In the genomic region with DNA sequence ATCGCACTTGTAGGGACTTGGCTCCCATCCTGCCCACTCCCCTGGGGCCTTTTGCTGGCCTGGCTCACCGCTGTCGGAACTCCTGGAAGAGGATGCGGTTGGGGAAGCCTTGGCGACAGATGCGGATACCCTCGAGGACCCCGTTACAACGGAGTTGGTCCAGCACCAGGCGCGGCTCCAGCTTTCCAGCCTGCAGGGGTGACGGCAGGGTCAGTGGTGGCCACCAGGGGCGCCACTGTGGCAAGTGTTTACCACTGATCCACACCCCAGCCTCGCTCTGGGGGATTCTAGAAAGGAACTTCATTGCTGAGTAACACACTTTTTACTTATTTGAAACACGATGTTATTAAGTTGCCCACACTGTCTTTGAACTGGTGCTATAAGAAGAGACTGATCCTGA, we compare ENCODE assay signal across 8 mouse cellular contexts. TPM values are rescaled to one million over a fixed set of nuclear protein-coding genes. Genes with fewer than 3 reads are reported as not detected.
DNase-seq lines count a peak whose midpoint lies in the region; TF ChIP-seq lines count a peak whose summit lies in the region.

No protein-coding gene starts in this region.

- no peak overlapping the region for H3K4me3 ChIP-seq in left cerebral cortex, adult 2 months

- DNase-seq in cerebellum, postnatal 10 days, result peak; percentile 73 to 87
- DNase-seq in cerebellum, adult 11 months, result no peak
- DNase-seq in left cerebral cortex, adult 2 months (ENCODE audit: extremely low spot score in 1 of 2, low spot score in 2 of 2), result no peak
- DNase-seq in left cerebral cortex, adult 8-10 months (ENCODE audit: low spot score in 2 of 2), result no peak
- DNase-seq in thymus, postnatal 4 days, result peak; percentile 65
- no peak for DNase-seq in thymus, adult 18-20 months
- no peak for DNase-seq in ovary, postnatal 10 days (ENCODE audit: low spot score)
- DNase-seq in spleen, postnatal 14 days (ENCODE audit: low spot score in 2 of 2), result no peak

- intact Hi-C loops in left cerebral cortex, adult 2 months (cut with DNase I), result no loop called here

- TF ChIP-seq CTCF in left cerebral cortex, adult 2 months (IDR thresholded peaks at IDR 0.05), result peak; percentile 43

- no peak overlapping the region for H3K27ac ChIP-seq in left cerebral cortex, adult 2 months

RNA-seq across cellular contexts. Expression of gene Myh14, which starts 37.2 kb away (rescaled TPM):
- total RNA-seq in left cerebral cortex, adult 2 months (2021), result 10 to 100 TPM; 21.1 to 21.4 TPM
- total RNA-seq in left cerebral cortex, adult 8-10 months (2022), result 10 to 100 TPM; 26.2 to 34.1 (median 29.1) TPM

RNA-seq across cellular contexts. Expression of gene Kcnc3, which starts 42.9 kb away (rescaled TPM):
- total RNA-seq in left cerebral cortex, adult 2 months (2021), result 100 to 1,000 TPM; 114 to 122 TPM
- 10 to 100 TPM; 85.4 to 98.3 (median 97.3) TPM for total RNA-seq in left cerebral cortex, adult 8-10 months (2022)

Comparison
In these comparisons a context has a peak if more than half of its experiments do, and no peak if none do; other contexts are left out.
1. DNase-seq: peak in cerebellum, postnatal 10 days (2 of 2) and thymus, postnatal 4 days (single experiment); none in cerebellum, adult 11 months (single experiment), left cerebral cortex, adult 2 months (0 of 2), left cerebral cortex, adult 8-10 months (0 of 2), thymus, adult 18-20 months (0 of 2), ovary, postnatal 10 days (single experiment) and spleen, postnatal 14 days (0 of 2).